Mouse (Mus musculus): Measurements from ENCODE around the gene Ube2b.

Ube2b gene

DNA sequence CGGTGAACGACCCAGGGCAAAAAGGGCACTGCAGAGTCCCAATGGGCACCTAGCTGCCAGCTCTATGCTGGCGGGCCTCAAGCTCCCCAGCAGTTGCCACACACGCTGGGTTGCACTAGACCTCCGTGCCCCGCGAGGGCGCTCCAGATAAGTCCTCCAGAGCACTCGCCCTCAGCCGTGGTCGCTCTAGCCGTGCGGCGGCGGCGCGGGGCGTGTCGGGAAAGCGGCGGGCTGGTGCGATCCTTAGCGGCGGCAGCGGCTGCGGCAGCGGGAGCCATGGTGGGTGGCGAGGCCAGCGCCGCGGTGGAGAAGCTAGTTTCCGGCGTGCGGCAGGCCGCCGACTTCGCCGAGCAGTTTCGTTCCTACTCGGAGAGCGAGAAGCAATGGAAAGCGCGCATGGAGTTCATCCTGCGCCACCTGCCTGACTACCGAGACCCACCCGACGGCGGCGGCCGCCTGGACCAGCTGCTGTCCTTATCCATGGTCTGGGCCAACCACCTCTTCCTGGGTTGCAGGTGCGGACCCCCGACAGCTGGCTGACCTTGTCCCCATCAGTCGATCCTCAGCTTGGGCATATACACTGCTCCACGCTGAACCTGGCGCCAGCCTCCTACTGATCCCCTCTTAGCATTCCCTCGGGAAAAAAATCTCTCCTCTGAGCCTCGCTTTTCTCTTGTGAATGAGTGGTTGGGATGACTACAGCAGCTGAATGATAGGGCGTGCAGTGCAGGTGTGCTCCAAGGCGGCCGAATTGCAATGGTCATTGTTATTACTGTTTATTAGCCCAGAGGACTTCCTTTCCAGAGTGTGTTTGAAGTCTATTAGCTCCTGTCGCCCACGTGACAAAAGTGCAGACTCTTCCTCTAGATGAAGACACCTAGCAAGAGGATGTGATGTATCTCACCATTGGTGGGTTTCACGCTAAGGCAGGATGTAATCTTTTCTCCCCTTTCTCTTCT, 32.8 kb downstream of the Ube2b start, which contains the start of gene Cdkn2aipnl:
Cdkn2aipnl (plus strand) TSS at position 219 of the 959 bp plus-strand sequence.
- peak; percentile 96 to 99 for DNase-seq (ENCODE audit: inconsistent age in 2 of 2, low spot score in 1 of 2)

DNA sequence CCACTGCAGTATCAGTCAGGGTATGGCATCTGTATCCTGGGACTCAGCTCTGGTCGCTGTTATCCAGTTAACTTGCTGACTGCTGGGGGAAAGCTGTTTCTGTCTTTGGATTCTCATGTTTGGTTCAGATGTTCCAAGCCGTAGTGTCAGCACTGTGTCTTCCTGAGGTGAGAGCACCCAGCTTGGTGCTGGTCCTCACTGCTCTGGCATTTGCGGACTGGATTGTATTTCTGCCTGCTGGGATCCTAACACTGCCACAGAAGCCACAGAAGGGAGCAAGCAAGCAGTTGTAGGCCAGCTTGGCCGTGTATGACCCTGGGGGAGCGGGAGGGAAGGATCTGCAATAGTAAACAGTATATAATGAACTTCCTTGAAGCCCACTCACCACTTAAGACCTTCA, 33.9 kb downstream of the Ube2b start:
- DNase-seq (ENCODE audit: inconsistent age in 2 of 2, low spot score in 1 of 2): no peak

DNA sequence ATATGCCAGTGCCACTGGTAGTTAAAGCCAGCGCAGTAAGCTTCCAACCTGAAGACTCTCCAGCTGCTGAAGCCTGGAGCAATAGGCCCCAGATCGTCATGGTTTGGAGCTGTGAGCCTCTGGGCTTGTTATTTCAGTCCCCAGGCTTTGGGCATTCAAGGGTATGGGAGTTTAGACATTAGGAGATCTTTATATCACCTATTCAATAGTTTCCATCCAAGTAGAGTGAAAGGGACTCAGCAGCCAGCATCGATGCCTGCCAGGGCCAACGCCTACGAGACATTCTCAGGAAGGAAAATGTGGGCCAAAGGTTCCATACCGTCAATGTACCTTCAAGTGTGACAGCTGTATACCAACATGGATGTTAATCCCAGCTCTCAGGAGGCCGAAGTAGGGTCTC, 38.3 kb downstream of the Ube2b start:
- no peak for DNase-seq (ENCODE audit: inconsistent age in 2 of 2, low spot score in 1 of 2)

DNA sequence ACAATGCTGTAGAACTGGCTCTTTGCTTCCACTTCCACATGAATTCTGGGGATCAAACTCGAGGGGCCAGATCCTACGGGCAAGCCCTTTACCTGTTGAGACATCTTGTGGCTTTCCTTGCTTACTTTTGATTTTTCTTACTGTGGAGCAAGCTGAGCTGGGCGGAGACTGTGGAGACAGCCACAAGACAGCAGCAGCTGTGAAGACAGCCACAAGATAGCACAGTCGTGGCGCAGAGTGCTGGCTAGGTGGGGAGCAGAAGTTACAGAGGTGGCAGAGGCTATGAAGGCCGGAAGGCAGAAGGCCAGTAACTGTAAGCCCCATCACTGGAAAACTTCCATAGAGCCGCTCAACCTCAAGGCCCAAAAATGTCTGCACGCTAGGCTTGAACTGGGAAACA, 38.8 kb downstream of the Ube2b start:
- no peak for DNase-seq (ENCODE audit: inconsistent age in 2 of 2, low spot score in 1 of 2)

DNA sequence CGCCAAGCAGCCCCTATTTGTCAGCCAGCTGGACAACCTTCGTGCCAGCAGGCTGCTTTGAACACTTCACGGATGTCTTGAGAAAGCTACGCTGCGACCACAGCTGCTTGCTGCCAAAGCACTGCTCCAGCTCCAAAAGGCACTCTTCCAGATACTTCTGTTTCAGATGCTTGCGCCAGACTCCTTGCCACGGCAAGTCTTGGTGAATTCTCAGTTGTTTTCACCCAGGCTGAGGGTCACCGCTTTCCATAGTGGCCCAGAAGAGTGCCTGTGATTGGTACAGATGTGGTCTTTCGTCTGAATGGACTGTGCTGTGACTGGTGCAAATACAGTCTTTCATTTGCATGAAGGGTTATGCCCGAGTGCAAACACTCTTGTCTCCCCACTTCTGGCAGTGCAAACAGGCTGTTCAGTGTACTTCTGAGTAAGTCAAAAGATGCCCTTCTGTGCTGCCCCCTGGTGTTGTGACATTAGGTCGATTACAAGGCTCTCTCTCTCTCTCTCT, 39.5 kb downstream of the Ube2b start:
- DNase-seq (ENCODE audit: inconsistent age in 2 of 2, low spot score in 1 of 2): peak in 1 of 2 experiments; percentile 63

DNA sequence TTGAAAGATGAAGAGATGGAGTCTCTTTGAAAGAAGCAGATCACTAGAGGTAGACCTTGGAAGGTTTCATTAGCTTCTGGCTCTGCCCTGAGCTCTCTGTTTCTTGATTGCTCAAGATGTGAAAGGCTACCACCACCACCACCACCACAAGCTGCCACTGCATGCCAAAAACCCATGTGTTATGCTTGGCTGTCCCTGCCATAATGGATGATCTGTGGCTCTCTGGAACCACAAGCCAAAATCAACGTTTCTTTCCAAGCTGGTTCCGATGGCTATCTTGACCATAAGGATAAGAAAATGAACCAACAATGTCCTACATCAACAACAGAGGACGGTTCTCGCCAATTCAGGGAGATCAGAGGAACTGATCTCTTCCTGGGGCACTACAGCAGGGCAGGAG, 40.5 kb downstream of the Ube2b start:
- no peak for DNase-seq (ENCODE audit: inconsistent age in 2 of 2, low spot score in 1 of 2)

DNA sequence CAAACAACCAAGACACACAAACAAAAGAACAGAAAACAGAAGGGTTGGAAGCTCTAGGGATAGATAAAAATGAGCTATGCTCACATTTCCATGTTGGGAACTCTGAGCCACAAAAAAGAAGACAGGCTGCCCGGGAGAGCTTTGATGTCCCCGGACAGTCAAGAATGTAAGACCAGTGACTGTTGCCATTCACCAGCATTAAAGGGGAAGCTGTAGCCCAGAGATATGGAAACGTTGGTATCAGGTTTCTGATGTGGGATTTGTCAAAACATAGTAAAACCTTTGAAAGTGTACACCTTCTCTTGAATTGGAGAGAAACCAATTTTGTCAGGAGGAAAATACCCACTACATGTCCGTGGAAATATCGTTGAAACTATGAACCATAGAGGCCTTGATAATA, 41.1 kb downstream of the Ube2b start:
- no peak for DNase-seq (ENCODE audit: inconsistent age in 2 of 2, low spot score in 1 of 2)

DNA sequence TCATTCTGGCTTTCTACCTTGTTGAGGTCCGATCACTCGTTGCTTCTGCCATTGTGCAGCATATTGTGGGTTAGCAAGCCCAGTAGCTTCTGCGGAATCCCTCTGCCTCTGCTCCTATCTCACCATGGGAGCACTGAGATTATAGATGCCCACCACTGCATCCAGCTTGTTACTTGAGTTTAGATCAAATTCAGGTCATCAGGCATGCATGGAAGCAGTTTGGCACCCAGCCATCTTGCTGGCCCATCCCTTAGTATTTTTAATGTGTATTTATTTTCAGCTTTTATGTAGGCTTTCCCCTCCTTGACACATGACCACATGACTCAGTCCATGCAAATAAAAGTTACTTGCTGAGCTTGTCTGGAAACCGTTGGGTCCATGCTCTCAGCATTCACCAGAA, 42.8 kb downstream of the Ube2b start:
- no peak for DNase-seq (ENCODE audit: inconsistent age in 2 of 2, low spot score in 1 of 2)

DNA sequence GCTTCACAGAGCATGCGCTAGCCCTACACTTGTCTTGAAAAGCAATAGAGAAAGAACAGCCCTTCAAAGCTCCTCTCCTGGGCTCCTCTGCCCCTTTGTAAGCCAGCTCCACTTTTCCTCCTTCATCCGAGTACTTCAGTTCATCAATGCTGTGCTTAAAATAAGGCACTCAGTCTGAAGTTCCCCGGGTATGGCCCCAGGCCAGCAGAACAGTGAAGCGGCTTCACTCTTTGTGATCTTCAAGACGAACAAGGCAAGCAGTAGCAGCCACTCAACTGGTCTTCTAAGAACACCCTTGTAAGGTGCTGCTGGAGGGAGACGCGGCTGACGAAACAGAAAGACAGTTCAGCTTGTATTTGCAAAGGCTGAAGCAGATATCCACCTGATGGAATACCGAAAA, 44.5 kb downstream of the Ube2b start:
- DNase-seq (ENCODE audit: inconsistent age in 2 of 2, low spot score in 1 of 2): no peak

DNA sequence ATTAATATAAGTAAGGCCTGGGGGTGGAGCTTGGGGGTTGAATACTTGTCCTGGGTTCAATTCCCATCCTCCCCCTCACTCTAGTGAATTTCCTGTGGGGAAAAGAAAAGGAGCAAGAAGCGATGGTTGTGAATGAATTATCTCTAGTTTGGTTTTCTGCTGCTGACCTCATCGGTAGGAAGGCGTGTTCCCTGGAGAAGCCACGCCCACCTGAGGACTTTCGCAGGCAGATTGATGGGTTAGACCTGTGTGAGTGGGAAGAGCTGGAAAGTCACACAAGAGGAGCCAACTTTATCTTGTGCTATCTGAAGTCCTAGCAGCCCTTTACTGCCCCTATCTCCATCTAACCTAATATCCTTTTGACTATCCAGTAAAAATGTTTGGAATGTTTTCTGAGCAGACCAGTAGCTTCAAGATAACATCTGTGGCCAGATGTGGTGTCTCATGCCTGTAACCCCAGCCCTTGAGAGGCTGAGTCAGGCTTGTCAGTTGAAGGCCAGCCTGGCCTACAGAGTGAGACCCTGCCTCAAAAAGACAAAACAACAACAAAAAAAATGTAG, 48.6 kb downstream of the Ube2b start:
- no peak for DNase-seq (ENCODE audit: inconsistent age in 2 of 2, low spot score in 1 of 2)

DNA sequence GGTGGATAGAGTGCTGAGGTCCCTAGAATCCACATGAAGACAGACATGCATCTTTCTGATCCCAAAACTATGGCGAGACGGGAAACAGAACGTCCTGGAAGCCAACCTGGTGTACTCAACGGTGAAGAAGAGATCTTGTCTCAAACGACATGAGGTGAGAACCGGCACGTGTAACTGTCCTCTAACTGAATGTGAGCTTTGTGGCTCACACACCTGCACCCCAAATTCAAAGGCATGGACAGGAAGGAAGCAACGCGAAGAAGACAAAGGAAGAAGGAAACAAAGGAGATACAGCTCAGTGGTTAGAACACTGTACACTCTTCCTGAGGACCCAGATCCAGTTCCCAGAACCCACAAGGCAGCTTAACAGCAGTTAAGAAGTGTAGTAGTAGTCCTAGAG, 50.6 kb downstream of the Ube2b start:
- DNase-seq (ENCODE audit: inconsistent age in 2 of 2, low spot score in 1 of 2): no peak

DNA sequence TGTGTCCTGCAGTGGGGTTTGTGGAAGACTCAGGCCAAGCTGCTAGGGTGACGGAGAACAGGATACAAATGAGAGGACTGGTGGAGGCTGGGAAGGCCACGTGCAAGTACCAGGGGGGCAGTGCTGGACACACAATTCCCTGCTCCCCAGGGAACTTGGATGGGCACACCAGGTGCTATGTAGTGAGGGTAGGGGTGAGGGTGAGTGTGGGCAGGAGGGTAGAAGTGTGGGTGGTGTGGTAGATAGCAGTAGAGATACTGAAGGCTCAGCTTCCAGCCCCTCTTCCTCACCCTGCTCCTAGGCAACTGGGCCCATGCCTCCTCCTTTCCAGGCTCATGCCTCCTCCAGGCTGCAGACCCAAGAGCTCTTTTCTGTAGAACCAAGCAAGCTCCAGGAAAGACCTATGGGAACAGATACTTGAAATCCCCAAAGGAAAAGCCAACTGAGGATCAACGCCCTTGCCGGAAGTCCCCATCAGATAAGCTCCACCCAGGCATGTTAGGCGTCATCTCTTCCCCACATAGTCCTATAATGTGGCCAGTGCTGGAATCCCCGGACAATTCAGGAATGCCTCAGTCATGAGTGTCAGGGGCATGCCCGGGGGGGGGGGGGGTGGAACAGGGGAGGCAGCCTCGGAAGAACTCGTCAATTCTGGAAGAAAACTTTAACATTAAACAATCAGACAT, 51.3 kb downstream of the Ube2b start:
- no peak for DNase-seq (ENCODE audit: inconsistent age in 2 of 2, low spot score in 1 of 2)

DNA sequence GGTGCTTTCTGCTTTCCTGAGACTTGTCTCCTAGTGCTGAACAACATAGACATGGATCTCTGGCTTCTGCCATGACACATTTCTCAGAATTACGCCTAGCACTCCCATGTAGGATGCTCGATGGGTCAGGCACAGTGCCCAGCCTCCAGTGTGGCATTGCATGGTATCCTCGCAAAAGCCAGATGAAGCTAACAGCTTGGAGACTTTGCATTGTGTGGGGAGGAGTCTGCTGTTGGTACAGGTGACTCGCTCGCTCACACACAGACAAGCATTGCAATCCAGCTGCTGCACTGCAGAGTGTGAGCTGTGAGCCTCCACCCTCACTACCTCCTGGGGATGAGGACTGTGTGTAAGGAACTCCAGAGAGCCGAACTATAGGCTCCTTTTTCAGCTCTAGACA, 54.4 kb downstream of the Ube2b start:
- DNase-seq (ENCODE audit: inconsistent age in 2 of 2, low spot score in 1 of 2): no peak

DNA sequence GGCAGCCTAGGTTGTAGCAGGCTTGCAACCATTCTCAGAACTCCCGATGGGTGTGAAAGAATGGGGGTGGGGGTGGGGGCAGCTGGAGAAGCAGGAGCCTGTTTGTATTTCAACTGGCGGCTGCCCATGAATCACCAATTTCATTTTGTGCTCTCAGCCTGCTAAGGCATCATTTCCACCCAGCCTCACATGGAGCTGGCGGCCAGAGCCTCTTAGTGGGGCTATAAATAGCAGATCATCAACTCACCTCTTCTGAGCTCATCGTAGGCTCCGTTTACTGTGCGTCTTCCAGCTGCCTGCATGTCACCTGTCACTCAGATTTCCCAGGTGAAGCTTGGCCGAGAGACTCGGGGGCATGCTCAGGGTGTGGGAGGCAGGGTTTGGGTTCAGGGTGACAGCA, 55.0 kb downstream of the Ube2b start:
- no peak for DNase-seq (ENCODE audit: inconsistent age in 2 of 2, low spot score in 1 of 2)

DNA sequence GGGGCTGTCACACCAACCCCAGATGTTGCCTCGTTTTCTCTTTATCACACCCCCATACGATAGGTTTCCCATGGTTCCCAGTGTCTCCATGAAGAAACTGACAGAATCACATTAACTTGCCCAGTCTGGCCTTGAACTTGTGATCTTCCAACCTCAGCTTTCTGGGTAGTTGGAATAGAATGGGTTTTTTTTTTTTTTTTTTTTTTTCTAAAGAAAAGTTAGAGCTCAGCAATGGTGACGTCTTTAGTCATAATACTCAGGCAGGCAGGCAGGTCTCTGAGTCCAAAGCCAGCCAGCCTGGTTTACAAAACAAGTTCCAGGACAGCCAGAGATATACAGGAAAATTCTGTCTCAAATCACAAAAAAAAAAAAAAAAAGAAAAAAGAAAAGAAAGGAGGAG, 56.3 kb downstream of the Ube2b start:
- DNase-seq (ENCODE audit: inconsistent age in 2 of 2, low spot score in 1 of 2): no peak

DNA sequence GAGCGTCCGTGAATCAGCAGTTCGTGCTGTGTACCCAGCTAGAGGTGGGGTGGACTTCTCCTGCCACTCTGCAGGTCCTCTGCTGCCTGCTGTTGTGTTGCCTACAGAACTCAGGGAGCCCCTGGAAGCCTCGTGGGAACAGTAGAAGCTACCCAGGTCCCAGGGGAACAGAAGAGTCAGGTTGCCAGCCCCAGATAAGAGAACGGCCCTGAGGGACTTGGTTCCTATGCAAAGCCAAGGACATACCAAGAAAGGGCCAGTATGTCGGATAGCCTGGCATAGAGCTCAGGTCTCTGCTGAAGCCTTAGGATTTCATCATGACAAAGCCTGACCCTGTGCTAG, 57.1 kb downstream of the Ube2b start:
- DNase-seq (ENCODE audit: inconsistent age in 2 of 2, low spot score in 1 of 2): no peak

DNA sequence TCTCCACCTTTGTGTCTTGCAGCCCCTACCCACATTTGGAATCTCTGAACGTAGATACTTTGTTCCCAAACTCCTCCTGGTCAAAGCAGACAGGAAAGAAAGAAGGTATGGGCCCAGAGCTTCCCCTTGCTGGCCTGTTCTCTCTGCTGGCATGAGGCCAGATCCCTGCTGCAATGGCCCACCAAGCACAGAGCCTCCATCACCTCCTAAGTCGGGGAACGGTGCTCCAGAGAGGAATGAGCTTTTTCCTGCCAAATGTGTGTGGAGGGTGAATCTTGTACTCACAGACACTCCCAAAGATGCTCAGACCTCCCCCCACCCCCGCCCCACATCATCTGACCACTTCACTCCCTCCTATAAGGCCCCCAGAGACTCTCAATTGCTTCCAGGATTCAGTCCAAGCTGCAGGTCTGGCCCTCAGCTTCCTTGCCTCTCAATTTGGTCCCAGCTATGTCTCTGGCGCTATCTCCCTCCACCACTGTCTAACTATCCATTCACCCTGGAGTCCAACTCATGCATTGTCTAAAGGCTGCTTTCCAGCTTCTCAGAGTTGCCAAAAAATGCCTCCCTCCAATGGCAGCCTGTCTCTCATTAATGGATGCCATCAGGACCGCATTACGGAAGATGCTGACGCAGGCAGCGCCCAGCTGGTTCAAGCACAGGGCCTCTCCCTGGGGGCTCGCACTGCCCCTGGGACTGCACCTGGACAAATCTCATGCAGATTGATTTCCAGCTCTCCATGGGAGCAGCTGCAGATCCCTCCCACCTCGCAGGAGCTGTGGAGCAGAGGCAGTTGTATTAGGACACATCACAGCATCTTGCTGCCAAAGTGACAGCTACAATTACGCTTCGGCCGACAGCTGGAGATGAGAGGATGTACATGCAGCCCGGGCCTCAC, 57.7 kb downstream of the Ube2b start:
- DNase-seq (ENCODE audit: inconsistent age in 2 of 2, low spot score in 1 of 2): no peak

DNA sequence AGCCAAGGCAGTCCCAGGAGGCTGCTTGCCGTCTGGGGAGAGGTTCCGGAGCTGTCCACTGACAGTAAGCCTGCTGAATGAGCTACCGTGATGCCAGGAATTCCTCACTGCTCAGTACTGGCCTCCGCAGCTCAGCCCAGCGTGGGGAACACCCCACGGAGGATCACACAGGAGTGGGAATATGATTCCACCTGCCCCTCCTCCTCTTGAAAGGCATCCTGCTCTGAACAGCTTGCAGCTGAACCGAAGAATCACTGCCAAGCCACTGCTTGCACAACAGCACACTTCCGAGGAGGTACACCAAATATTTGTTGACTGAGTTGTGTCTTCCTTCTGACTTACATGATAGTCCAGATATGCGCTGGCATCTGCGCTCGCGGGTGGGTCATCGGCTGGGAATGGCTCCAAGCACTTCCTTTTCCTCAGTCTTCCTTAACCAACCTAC, 60.0 kb downstream of the Ube2b start:
- DNase-seq (ENCODE audit: inconsistent age in 2 of 2, low spot score in 1 of 2): peak in 1 of 2 experiments; percentile 67

DNA sequence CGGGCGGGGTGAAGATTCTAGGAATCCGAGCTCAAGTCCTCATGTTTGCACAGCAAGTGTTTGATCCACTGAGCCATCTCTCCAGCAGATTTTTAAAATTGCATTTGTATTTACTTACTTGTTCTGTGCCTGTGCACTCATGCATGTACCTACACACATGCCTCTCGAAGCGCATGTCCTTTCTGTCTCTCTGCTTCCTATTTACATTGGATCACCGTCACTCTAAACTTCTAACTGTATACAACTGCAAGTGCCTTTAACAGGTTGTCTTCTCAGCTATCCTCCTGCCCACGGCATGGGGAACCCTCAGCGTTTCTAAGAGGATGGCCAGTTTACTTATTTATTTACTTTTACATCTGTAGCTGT, 61.0 kb downstream of the Ube2b start:
- no peak for DNase-seq (ENCODE audit: inconsistent age in 2 of 2, low spot score in 1 of 2)

DNA sequence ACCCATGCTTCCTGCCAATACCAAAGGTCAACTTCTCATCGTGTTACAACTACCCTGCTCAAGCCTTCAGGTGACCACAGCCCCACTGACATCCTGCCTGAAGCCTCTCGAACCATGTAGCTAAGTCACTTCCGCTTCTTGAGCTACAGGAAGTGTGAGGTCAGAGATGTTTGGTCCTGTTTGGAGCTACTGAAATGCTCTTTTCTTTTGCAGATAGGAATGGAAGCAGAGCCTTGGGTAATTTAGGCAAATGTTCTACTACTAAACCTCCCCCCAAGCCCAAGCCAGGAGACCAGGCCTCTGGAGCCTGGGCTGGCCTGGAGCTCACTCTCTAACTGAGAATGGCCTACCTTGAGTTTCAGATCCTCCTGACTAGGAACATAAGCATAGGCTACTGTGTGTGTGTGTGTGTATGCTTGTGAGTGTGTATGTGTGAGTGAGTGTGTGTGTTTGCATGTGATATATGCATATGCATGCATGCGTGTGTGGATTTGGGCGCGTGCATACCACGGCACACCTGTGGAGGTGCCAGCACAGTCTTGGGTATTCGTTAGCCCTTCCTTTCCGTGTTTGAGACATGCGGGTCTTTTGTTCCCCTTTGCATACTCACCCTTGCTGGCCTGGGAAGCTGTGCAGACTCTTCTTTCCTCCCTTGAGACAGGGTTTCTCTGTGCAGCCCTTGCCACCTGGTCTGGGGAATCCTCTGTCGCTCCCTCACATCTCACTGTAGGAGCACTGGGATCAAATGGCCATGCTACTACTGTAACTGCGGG, 61.6 kb downstream of the Ube2b start:
- DNase-seq (ENCODE audit: inconsistent age in 2 of 2, low spot score in 1 of 2): peak in 1 of 2 experiments; percentile 40

All from adrenal gland, adult (tissue).